Mouse (Mus musculus) macrophage (primary cell): ENCODE results near the gene B3galt4. TPM values are rescaled to one million over a fixed set of nuclear protein-coding genes. Genes with fewer than 3 reads are reported as not detected.
A peak's percentile ranks its signal among the peaks of the same experiment; 100 is the strongest.
"Not testable (repeated sequence)": the region's sequence is repeated elsewhere in the genome, so short reads cannot be mapped to it uniquely, and the experiment has no call there.

Source experiments
- H3K27ac ChIP-seq: fragments of 350-480 bp; formaldehyde crosslinking; 2 replicates; pipeline ENCODE4 v1.9.0; 2021
- H3K36me3 ChIP-seq: fragments of 350-480 bp; formaldehyde crosslinking; 2 replicates; pipeline ENCODE4 v1.9.0; 2021; ENCODE audit errors: inconsistent target
- H3K4me3 ChIP-seq: fragments of 350-480 bp; formaldehyde crosslinking; 2 replicates; pipeline ENCODE4 v1.9.0; 2021; ENCODE audit errors: inconsistent target
- H3K79me2 ChIP-seq: fragments of 350-480 bp; formaldehyde crosslinking; 2 replicates; pipeline ENCODE4 v1.9.0; 2021; ENCODE audit errors: inconsistent target
- WGBS: methylation state at CpG from one replicate; pipeline ENCODE4 v1.1.7; 2026; ENCODE audit warnings: inconsistent platforms; ENCODE audit not compliant: missing documents; 5-methylcytosine and 5-hydroxymethylcytosine counted together
- polyA plus RNA-seq: library from polyadenylated mRNA; stranded (reverse); fragments of 250-400 nt; gene quantifications from 3 replicates; pipeline ENCODE4 v1.2.4, GENCODE M21; 2018; ENCODE audit warnings: inconsistent platforms

Gene B3galt4
- polyA plus RNA-seq, 1 experiment from 2014 or later, result 4.0 TPM

DNA sequence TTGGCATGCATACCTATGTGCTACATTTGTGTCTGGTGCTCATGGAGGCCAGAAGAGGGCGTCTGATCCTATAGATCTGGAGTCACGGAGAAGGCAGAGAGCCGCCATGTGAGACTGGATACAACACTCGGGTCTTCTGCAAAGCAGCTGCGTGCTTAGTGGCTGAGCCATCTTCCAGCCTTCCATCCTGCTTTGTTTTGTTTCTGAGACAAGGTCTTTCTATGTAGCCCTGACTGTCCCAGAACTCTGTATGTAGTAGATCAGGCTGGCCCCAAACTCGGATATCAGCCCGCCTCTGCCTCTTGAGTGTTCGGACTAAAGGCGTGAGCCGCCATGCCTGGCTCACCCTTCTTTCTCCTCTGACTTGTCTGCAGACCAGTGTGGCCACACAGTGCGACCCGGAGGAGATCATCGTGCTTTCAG lies 36.3 kb downstream of the B3galt4 start:
- whole genome bisulfite sequencing, result 77% methylated on average over 13 of the region's 13 CpGs
- no peak overlapping the region for H3K4me3 ChIP-seq
- peaks cover 88% of the 10 kb centered on the region for H3K79me2 ChIP-seq
- no peak overlapping the region for H3K27ac ChIP-seq
- H3K36me3 ChIP-seq, result peaks cover 56% of the 10 kb centered on the region; the same call in 1 of the 2 replicates

DNA sequence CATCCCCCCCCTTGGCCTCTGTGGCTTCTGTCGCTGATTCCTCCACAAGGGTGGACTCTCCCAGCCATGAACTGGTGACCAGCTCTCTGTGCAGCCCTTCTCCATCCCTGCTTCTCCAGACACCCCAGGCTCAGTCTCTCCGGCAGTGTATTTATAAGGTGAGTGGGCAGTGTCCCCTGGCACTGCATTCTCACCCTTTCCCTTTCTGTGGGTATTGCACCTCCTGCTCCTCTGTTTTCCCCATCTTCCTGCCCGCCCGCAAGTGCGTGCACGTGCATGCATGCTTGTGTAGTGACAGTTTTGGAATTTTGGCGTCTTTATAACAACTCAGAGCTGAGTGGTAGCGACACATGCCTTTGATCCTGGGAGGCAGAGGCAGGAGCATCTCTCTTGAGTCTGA lies 37.4 kb downstream of the B3galt4 start:
- H3K4me3 ChIP-seq, result no peak overlapping the region
- H3K79me2 ChIP-seq, result peaks cover 80% of the 10 kb centered on the region
- no peak overlapping the region for H3K27ac ChIP-seq
- WGBS, result 97% methylated on average over 8 of the region's 8 CpGs
- H3K36me3 ChIP-seq, result peaks cover 56% of the 10 kb centered on the region; the same call in 1 of the 2 replicates

DNA sequence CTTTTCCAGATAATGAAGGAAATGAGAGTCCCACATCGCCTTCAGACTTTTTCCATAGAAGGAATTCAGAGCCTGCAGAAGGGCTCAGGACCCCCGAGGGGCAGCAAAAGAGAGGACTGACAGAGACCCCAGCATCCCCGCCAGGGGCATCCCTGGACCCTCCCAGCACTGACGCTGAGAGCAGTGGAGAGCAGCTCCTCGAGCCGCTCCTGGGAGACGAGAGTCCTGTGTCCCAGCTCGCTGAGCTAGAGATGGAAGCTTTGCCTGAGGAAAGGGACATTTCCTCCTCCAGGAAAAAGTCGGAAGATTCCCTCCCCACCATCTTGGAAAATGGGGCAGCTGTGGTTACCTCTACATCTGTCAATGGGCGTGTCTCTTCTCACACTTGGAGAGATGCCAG lies 38.0 kb downstream of the B3galt4 start:
- Histone ChIP-seq H3K79me2 (peaks cover 79% of the 10 kb centered on the region), H3K36me3 (peaks cover 55% of the 10 kb centered on the region; the same call in 1 of the 2 replicates), H3K27ac (no peak overlapping the region), H3K4me3 (no peak overlapping the region)
- 93% methylated on average over 10 of the region's 10 CpGs for WGBS

DNA sequence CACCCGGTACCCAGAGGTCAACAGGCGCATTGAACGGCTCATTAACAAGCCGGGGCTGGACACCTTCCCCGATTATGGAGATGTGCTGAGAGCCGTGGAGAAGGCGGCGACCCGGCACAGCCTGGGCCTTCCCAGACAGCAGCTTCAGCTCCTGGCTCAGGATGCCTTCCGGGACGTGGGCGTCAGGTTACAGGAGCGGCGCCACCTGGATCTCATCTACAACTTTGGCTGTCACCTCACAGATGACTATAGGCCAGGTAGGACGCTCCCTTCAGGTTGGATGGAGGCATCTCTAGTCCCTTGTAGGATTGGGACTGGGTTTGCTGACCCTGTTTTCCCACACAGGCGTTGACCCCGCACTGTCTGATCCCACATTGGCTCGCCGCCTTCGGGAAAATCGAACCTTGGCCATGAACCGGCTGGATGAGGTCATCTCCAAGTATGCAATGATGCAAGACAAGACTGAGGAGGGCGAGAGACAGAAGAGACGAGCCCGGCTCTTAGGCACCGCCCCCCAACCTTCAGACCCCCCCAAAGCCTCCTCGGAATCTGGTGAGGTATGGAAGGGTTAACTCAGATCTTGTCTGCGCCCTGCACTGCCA lies 39.4 kb downstream of the B3galt4 start:
- Histone ChIP-seq H3K4me3 (no peak overlapping the region), H3K79me2 (peaks cover 77% of the 10 kb centered on the region), H3K36me3 (peaks cover 43% of the 10 kb centered on the region; the same call in 1 of the 2 replicates), H3K27ac (no peak overlapping the region)
- WGBS, result 95% methylated on average over 27 of the region's 28 CpGs

DNA sequence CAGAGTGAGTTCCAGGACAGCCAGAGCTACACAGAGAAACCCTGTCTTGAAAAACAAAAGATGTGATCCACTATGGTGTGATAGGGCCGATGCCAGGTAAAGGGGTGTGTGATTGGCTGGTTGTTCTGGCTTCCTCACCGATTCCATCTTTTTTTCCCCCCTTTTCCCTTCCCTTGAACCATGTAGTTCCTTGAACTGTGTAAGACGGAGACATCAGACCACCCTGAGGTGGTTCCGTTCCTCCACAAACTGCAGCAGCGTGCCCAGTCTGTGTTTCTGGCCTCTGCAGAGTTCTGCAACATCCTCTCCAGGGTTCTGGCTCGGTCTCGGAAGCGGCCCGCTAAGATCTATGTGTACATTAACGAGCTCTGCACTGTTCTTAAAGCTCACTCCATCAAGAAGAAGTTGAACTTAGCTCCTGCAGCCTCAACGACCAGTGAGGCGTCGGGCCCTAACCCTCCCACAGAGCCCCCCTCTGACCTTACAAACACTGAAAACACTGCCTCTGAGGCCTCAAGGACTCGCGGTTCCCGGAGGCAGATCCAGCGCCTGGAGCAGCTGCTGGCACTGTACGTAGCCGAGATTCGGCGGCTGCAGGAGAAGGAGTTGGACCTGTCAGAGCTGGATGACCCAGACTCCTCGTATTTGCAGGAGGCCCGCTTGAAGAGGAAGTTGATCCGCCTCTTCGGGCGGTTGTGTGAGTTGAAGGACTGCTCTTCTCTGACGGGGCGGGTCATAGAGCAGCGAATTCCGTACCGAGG lies 40.1 kb downstream of the B3galt4 start:
- 94% methylated on average over 29 of the region's 31 CpGs for WGBS

DNA sequence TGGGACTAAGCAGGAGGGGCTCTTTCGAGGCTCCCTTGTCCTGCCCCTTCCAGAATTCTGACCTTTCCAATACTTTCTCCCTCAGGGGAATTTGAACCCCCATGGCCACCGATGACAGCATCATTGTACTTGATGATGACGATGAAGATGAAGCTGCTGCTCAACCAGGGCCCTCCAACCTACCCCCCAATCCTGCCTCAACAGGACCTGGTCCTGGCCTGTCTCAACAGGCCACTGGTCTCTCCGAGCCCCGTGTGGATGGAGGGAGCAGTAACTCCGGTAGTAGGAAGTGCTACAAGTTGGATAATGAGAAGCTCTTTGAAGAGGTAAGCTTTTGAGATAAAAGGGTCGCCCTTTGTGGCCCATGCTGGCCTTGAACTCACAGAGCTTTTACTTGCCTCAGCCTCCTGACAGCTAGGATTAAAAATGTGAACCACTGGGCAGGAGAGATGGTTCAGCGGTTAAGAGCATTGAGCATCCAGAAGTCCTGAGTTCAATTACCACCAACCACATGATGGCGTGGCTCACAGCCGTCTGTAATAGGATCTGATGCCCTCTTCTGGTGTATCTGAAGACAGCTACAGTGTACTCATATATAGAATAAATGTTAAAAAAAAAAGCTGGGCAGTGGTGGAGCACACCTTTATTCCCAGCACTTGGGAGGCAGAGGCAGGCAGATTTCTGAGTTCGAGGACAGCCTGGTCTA lies 40.8 kb downstream of the B3galt4 start:
- Histone ChIP-seq H3K27ac (peak overlapping the region; percentile 93), H3K79me2 (peaks cover 70% of the 10 kb centered on the region), H3K36me3 (peaks cover 41% of the 10 kb centered on the region; the same call in 1 of the 2 replicates), H3K4me3 (peak overlapping the region; percentile 95)
- 41% methylated on average over 11 of the region's 11 CpGs for WGBS

More for the DNA sequence above, 40.1 kb downstream of the B3galt4 start:
- peaks cover 41% of the 10 kb centered on the region; the same call in 1 of the 2 replicates for H3K36me3 ChIP-seq
- peak overlapping the region; percentile 95; the same call in 1 of the 2 replicates for H3K4me3 ChIP-seq
- peaks cover 71% of the 10 kb centered on the region for H3K79me2 ChIP-seq
- no peak overlapping the region for H3K27ac ChIP-seq

DNA sequence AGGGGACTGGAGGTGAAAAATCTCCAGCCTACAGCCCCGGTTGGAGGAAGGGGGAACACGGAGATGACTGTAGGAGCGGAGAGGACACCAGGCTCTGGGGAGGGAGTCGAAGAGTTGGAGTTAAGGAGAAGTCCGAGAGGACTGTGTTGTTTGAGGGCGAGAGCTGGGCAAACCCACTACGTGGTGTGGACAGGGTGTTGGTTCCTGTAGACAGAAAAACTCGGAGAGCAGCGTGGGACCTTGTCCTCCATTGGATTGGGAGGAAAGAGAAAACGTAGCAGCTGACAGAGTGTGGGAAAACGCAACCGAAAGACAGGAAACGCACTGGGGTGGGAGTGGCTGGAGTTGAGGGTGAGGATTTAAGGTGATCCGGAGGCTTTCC lies 41.4 kb downstream of the B3galt4 start:
- 3% methylated on average over 14 of the region's 14 CpGs for WGBS
- Histone ChIP-seq H3K36me3 (peaks cover 37% of the 10 kb centered on the region; the same call in 1 of the 2 replicates), H3K27ac (peak overlapping the region; percentile 93), H3K79me2 (peaks cover 67% of the 10 kb centered on the region), H3K4me3 (peak overlapping the region; percentile 95)

DNA sequence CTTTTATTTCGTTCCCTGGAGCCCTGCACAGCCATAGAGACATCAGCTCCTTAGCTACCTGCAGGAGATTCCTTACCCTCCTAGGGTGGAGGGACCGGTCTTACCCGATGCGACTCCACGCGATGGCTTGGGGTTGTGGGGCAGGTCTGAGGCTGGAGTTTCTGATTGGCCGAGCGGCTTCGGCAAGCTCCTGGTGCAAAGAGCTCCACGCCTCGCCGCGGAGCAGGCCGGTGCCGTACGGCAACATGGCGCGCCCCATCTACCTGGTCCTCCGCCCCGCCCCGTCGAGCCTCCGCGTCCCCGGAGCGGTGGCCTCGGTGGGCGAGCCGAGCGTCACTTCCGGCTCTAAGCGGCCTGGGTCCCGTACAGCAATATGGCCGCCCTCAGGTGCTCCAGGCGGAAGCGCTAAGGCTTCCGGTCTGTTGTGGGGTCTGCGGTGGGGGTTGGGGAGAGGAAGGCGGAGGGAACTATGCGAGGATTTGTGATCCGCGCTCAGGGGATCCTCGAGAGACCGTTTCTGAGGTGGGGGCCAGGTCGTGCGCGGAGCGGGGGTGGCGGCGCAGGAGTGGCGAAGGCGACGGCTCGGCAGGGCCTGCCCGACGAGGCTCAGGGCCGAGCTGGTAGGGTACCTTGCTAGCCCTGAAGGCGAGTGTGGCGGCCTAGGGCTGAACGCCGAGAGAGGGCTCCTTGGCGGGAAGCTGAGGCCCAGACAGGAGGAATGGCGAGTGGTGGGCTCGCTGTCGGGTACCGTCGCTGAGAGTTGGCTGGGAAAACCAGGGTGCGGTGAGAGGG lies 42.0 kb downstream of the B3galt4 start, which contains the start of gene Daxx:
Daxx (plus strand) TSS at position 338 of the 792 bp plus-strand sequence.
- peaks cover 61% of the 10 kb centered on the region for H3K79me2 ChIP-seq
- peaks cover 31% of the 10 kb centered on the region; the same call in 1 of the 2 replicates for H3K36me3 ChIP-seq
- H3K4me3 ChIP-seq, result peak within 1 kb of the TSS; percentile 95
- WGBS, result under 1% methylated on average over 68 of the region's 68 CpGs
- peak within 1 kb of the TSS; percentile 93 for H3K27ac ChIP-seq

DNA sequence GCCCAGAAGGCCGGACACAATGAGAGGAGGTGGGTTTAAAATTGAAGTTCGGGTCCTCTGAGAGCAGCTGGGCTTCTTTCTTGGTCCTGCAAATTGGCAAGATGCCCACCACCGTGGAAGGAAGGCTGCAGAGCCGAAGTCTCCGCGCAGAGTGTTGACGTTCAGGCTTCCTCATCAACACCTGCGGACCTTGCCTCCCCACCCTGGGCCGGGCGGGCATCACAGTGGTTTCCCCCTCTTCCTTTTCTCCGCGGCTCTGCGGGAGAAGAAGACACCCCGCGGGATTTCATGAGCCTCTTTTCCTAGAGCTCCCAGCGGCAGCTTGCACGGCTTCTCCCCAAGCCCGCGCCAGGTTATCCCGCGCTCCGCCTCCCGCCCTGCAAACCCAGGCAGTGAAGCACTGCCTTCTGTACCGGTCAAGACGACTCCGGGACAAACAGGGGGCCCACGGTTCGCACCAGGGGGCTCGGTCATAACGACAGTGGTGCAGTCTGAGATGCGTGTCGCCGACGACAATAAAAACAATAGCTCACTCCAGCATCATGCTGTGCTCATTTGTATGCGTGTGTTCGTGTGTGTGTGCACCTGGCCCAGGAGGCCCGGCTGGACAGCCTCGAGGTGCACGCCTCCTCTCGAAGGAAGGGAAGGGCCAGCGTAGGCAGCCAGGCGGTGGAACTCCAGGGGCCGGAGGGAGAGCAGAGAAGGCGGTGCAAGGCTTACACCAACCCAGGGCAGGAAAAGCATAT lies 42.8 kb downstream of the B3galt4 start:
- peaks cover 23% of the 10 kb centered on the region; the same call in 1 of the 2 replicates for H3K36me3 ChIP-seq
- H3K27ac ChIP-seq, result peak overlapping the region; percentile 51
- peak overlapping the region; percentile 70 for H3K4me3 ChIP-seq
- H3K79me2 ChIP-seq, result peaks cover 53% of the 10 kb centered on the region
- under 1% methylated on average over 42 of the region's 44 CpGs for WGBS

DNA sequence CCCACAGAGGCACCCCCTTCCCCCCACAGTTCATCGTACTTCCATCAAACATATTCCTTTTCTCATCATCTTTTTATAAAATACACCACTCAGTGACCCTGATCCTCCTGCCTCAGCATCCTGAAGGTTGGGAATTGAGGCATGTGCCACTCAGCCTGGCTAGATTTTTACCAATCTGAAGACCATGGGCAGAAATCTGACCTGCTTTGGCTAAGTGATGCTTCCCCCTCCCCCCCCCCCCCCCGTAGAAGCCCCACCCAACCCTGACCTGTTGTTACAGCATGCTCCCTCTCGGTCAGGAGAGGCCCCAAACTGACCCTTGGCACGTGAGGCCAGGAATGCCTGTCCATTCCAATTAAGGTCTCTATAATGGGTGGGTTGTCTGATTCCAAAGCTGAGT lies 46.5 kb downstream of the B3galt4 start, which contains the start of gene Platr17:
Platr17 (plus strand) TSS at position 301 of the 400 bp plus-strand sequence.
- WGBS, result 64% methylated on average over 3 of the region's 4 CpGs
- H3K79me2 ChIP-seq, result peaks cover 17% of the 10 kb centered on the region; the same call in 1 of the 2 replicates
- H3K36me3 ChIP-seq, H3K4me3 ChIP-seq: not testable (repeated sequence)
- 0 out of 2 replicates have a peak within 1 kb of the TSS, but pooled peaks have one; percentile 65 for H3K27ac ChIP-seq

DNA sequence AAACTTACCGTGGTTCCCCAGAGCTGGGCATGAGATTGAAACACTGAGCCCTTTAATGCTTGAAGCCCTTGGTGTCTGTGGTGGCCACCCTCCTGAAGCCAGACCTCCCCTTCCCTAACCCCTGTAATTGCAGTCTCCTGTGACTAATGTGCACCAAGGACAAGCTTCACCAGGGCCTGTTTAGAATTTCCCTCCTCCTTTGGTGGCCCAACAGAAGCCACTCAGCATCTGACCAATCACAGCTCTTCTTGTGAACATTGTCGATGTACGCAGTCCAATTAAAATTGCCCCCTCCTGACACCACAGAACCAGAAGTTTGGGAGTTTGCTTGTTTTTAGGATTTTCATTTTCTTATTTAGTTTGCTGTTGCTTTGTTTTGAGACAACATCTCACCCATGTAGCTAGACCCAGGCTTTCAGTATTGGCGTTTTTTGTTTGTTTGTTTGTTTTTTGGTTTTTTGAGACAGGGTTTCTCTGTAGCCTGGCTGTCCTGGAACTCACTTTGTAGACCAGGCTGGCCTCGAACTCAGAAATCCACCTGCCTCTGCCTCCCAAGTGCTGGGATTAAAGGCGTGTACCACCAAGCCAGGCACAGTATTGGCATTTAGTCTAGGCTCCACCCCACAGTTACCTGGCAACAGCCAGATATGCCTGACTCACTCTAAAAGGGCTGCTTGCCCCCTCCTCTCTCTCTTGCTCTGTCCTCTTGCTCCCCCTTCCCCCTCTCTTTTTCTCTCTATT lies 47.2 kb downstream of the B3galt4 start:
- 83% methylated on average over 6 of the region's 6 CpGs for WGBS
- Histone ChIP-seq H3K27ac (peak overlapping the region; percentile 65), H3K79me2 (peaks cover 17% of the 10 kb centered on the region; the same call in 1 of the 2 replicates)
- H3K36me3 ChIP-seq, H3K4me3 ChIP-seq: not testable (repeated sequence)

DNA sequence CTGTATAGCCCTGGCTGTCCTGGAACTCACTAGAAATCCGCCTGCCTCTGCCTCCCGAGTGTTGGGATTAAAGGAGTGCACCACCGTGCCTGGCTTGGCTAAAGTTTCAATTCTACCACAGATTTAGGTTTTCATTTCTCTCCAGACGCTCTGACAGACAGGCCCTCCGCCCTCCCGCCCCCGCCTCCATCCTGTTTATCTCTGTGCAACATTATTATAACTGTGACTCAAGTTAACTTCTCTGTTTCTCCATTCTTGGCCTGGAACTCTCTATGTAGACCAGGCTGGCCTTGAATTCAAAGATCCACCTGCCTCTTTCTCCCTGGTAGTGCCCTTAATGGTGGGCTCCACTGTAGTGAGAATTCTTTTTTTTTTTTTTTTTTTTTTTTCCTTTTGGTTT lies 48.8 kb downstream of the B3galt4 start:
- Histone ChIP-seq H3K27ac (peak overlapping the region; percentile 65), H3K36me3 (no peaks in the 10 kb centered on the region), H3K79me2 (peaks cover 6% of the 10 kb centered on the region; the same call in 1 of the 2 replicates), H3K4me3 (no peak overlapping the region)
- 27% methylated on average over 7 of the region's 7 CpGs for WGBS

DNA sequence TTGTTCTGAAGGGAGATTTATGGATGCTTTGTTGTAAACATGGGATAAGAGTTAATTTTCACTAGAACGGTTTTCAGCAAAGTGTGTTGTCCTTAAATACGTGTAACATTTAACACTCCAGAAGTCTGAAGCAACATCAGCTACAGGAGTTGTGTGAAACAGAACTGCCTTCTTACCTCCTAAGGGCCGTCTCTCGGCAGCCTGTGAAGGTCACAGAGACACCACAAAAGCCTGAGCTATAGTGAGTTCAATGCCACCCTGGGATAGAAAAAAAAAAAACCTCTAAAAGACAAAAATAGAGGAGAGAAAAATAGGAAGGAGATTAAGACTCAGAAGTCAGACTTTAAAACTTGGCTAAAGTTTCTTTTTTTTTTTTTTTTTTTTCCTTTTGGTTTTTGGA lies 49.2 kb downstream of the B3galt4 start:
- Histone ChIP-seq H3K27ac (peak overlapping the region; percentile 65), H3K4me3 (no peak overlapping the region), H3K36me3 (no peaks in the 10 kb centered on the region), H3K79me2 (peaks cover 3% of the 10 kb centered on the region; the same call in 1 of the 2 replicates)
- 63% methylated on average over 4 of the region's 4 CpGs for whole genome bisulfite sequencing
